Mouse (Mus musculus) bone marrow, adult 2 months (tissue): ENCODE results near the gene Plekha4.

ENCODE experiments used
- CTCF ChIP-seq: fragments of 200-500 bp; IDR thresholded peaks from 2 replicates; pipeline ENCODE4 v1.5.1; 2011; ENCODE audit warnings: low read length, control low read depth; ENCODE audit not compliant: control insufficient read depth, insufficient read depth
- POLR2A ChIP-seq: fragments of 200-500 bp; IDR thresholded peaks from 2 replicates; pipeline ENCODE4 v1.6.1; 2011; ENCODE audit warnings: low read depth, mild to moderate bottlenecking, control low read depth, low read length, borderline replicate concordance; ENCODE audit not compliant: control insufficient read depth

DNA sequence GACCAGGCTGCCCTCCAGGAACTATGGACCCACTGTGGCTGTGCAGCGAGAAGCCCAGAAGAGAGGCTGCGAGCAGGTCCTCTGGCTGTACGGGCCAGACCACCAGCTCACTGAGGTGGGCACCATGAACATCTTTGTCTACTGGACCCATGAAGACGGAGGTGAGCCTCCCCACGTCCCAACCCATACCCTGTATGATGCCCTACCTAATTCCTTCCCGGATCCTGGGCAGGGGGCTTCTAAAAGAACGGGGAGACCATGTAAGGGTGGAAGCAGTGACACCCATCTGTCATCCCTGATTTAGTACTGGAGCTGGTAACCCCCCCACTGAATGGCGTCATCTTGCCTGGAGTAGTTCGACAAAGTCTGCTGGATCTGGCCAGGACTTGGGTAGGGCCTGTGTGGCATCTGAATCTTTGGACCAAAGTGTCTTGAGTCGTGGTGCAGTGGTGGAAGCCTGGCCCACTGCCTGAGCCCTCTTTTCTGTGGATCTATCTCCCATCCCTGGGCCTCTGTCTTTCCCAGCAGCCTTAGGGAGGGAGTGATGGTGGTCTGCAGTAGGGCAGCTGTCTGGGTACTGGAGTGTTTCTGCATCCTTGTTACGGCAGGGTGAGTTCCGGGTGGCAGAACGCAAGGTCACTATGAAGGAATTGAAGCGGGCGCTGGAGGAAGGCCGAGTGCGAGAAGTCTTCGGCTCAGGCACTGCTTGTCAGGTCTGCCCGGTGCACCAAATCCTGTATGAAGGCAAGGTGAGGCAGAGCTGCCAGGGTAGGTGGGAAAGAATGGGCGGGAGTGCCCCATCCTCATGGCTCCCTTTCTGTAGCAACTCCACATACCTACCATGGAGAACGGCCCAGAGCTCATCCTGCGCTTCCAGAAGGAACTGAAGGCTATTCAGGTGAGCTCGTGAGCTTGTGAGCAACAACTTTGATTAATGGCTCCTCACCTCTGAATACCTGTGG lies 61.8 kb downstream of the Plekha4 start:
- TF ChIP-seq CTCF = no peak
- no peak for TF ChIP-seq POLR2A
